In genomic region chr11:20240331-20240730, GRCm38 (mm10) we compare ENCODE assay signal across 20 mouse cellular contexts. TPM values are rescaled to one million over a fixed set of nuclear protein-coding genes. Genes with fewer than 3 reads are reported as not detected.
DNase-seq lines count a peak whose midpoint lies in the region; ATAC-seq and TF ChIP-seq lines count a peak whose summit lies in the region.
"Had no signal": no experiment of that assay in that cellular context is flagged by ENCODE, and none has a peak within 500 bp of the region (broad histone marks: within the 10 kb centered on the region; RNA-seq: fewer than 3 reads in every experiment).

No protein-coding gene starts in this region.

- no peak overlapping the region for H3K27ac ChIP-seq in heart, embryonic 10.5 days
- H3K27ac ChIP-seq in heart, embryonic 12.5 days (ENCODE audit: poor library complexity, severe bottlenecking) = no peak overlapping the region
- H3K27ac ChIP-seq in brown adipose tissue, adult 24 weeks (replicated peaks; ENCODE audit: low read depth, low read length) = peak overlapping the region; percentile 61
- no peak overlapping the region for H3K27ac ChIP-seq in forebrain, embryonic 15.5 days (replicated peaks)
- H3K27ac ChIP-seq: embryonic facial prominence, embryonic 10.5 days; forebrain, embryonic 13.5 days; hindbrain, embryonic 10.5 days had no signal

- H3K4me3 ChIP-seq in heart, embryonic 10.5 days = no peak overlapping the region
- H3K4me3 ChIP-seq in heart, embryonic 12.5 days = no peak overlapping the region
- H3K4me3 ChIP-seq in E14TG2a.4 (replicated peaks; ENCODE audit: low read length) = peak overlapping the region; percentile 37; the same call in 1 of the 2 replicates
- no peak overlapping the region for H3K4me3 ChIP-seq in brown adipose tissue, adult 24 weeks (ENCODE audit: insufficient read depth, low read depth, low read length)
- no peak overlapping the region for H3K4me3 ChIP-seq in forebrain, embryonic 15.5 days
- H3K4me3 ChIP-seq: embryonic facial prominence, embryonic 10.5 days; forebrain, embryonic 13.5 days; hindbrain, embryonic 10.5 days had no signal

- WGBS in heart, embryonic 10.5 days = 85% methylated on average over 5 of the region's 5 CpGs
- 75% methylated on average over 5 of the region's 5 CpGs for WGBS in heart, embryonic 12.5 days
- WGBS in forebrain, embryonic 15.5 days = 88% methylated on average over 5 of the region's 5 CpGs

- ATAC-seq in heart, embryonic 12.5 days (ENCODE audit: insufficient number of reproducible peaks, low FRiP score) = no peak
- no peak for ATAC-seq in forebrain, embryonic 15.5 days (replicated peaks)
- ATAC-seq: activated CD4-positive, CD25-positive, alpha-beta regulatory T cell, adult 4 months; forebrain, embryonic 13.5 days; hindbrain, embryonic 16.5 days; inflammation-experienced regulatory T-cells, adult 6 months; intestine, postnatal 0 days; Patski had no signal

- no peak overlapping the region for H3K9ac ChIP-seq in heart, embryonic 12.5 days
- H3K9ac ChIP-seq in forebrain, embryonic 15.5 days (replicated peaks) = no peak overlapping the region
- H3K9ac ChIP-seq: forebrain, embryonic 13.5 days had no signal

- peak; percentile 67 for DNase-seq in heart, embryonic 10.5 days (ENCODE audit: low spot score)
- DNase-seq in spleen, postnatal 4 days (ENCODE audit: low spot score in 2 of 2) = no peak
- DNase-seq: adrenal gland, postnatal 14 days; cerebellum, adult 18-20 months; cerebellum, postnatal 10 days; gastrocnemius, postnatal 10 days; kidney, adult 8-10 months had no signal

- no peaks in the 10 kb centered on the region for H3K27me3 ChIP-seq in heart, embryonic 10.5 days (ENCODE audit: insufficient read depth, poor library complexity, severe bottlenecking)
- no peaks in the 10 kb centered on the region for H3K27me3 ChIP-seq in heart, embryonic 12.5 days (replicated peaks)
- no peaks in the 10 kb centered on the region for H3K27me3 ChIP-seq in E14TG2a.4 (ENCODE audit: insufficient read depth, low read length)
- H3K27me3 ChIP-seq in forebrain, embryonic 15.5 days = no peaks in the 10 kb centered on the region
- H3K27me3 ChIP-seq: forebrain, embryonic 13.5 days; Patski had no signal

- H3K36me3 ChIP-seq in heart, embryonic 10.5 days = peaks cover 76% of the 10 kb centered on the region
- H3K36me3 ChIP-seq in heart, embryonic 12.5 days = peaks cover 74% of the 10 kb centered on the region
- peaks cover 92% of the 10 kb centered on the region for H3K36me3 ChIP-seq in E14TG2a.4 (ENCODE audit: insufficient read depth, low read length)
- H3K36me3 ChIP-seq in forebrain, embryonic 15.5 days = peaks cover 55% of the 10 kb centered on the region

- H3K9me3 ChIP-seq in heart, embryonic 10.5 days = no peaks in the 10 kb centered on the region
- no peaks in the 10 kb centered on the region for H3K9me3 ChIP-seq in heart, embryonic 12.5 days (replicated peaks)
- H3K9me3 ChIP-seq in E14TG2a.4 (ENCODE audit: low read length) = no peaks in the 10 kb centered on the region
- H3K9me3 ChIP-seq in forebrain, embryonic 15.5 days = no peaks in the 10 kb centered on the region
- H3K9me3 ChIP-seq: embryonic facial prominence, embryonic 10.5 days; forebrain, embryonic 13.5 days; hindbrain, embryonic 10.5 days had no signal

- no peak for TF ChIP-seq CTCF in E14TG2a.4 (conservative IDR thresholded peaks at IDR 0.05; ENCODE audit: low read length)

- no peak overlapping the region for H3K4me2 ChIP-seq in heart, embryonic 12.5 days
- no peak overlapping the region for H3K4me2 ChIP-seq in forebrain, embryonic 15.5 days (replicated peaks)
- H3K4me2 ChIP-seq: forebrain, embryonic 13.5 days; heart, embryonic 11.5 days had no signal

- H3K4me1 ChIP-seq in heart, embryonic 10.5 days = peaks cover 24% of the 10 kb centered on the region
- peaks cover 34% of the 10 kb centered on the region for H3K4me1 ChIP-seq in heart, embryonic 12.5 days (replicated peaks)
- peaks cover 99% of the 10 kb centered on the region for H3K4me1 ChIP-seq in E14TG2a.4 (replicated peaks; ENCODE audit: low read depth, low read length)
- peaks cover 24% of the 10 kb centered on the region for H3K4me1 ChIP-seq in brown adipose tissue, adult 24 weeks (ENCODE audit: control insufficient read depth, insufficient read depth, insufficient read length, low read length)
- H3K4me1 ChIP-seq in forebrain, embryonic 15.5 days = no peaks in the 10 kb centered on the region

RNA-seq across cellular contexts. Expression of gene Cep68, which starts 8.9 kb away (rescaled TPM):
- polyA plus RNA-seq in heart, embryonic 10.5 days (2016; fragmentation: Nextera tagmentation; extraction: Ambion mirVana) = 39.0 and 40.8 TPM in 2 replicates
- 36.1 and 39.5 TPM in 2 replicates for polyA plus RNA-seq in heart, embryonic 12.5 days (2016; fragmentation: Nextera tagmentation; extraction: Ambion mirVana)
- 12.9 and 14.2 TPM in 2 replicates for polyA plus RNA-seq in brown adipose tissue, adult 24 weeks (2012; ENCODE audit: insufficient read depth, insufficient read length, missing spikeins)
- polyA plus RNA-seq in forebrain, embryonic 15.5 days (2015; fragmentation: Nextera tagmentation; extraction: Ambion mirVana) = 26.3 and 28.8 TPM in 2 replicates

RNA-seq across cellular contexts. Expression of gene Rab1a, which starts 39.1 kb away (rescaled TPM):
- 207 and 233 TPM in 2 replicates for polyA plus RNA-seq in heart, embryonic 10.5 days (2016; fragmentation: Nextera tagmentation; extraction: Ambion mirVana)
- 233 and 237 TPM in 2 replicates for polyA plus RNA-seq in heart, embryonic 12.5 days (2016; fragmentation: Nextera tagmentation; extraction: Ambion mirVana)
- polyA plus RNA-seq in brown adipose tissue, adult 24 weeks (2012; ENCODE audit: insufficient read depth, insufficient read length, missing spikeins) = 180 and 204 TPM in 2 replicates
- 308 and 314 TPM in 2 replicates for polyA plus RNA-seq in forebrain, embryonic 15.5 days (2015; fragmentation: Nextera tagmentation; extraction: Ambion mirVana)
